Mouse (Mus musculus): ENCODE data around the gene S1pr3.

- TF ChIP-seq GATA1 (IDR thresholded peaks at IDR 0.05; ENCODE audit: borderline replicate concordance, low read length) (no peak), FLI1 (IDR thresholded peaks at IDR 0.05; ENCODE audit: low read length) (no peak)
Observed at GRCm38 (mm10) chr13:51419501-51419900, 11.1 kb downstream of the S1pr3 start.
